Mouse (Mus musculus) C2C12 (cell line): ENCODE measurements around the gene Mpzl2. TPM values are rescaled to one million over a fixed set of nuclear protein-coding genes. Genes with fewer than 3 reads are reported as not detected.

ENCODE experiments used
- H3K27me3 ChIP-seq: one replicate; pipeline ENCODE4 v1.6.1; 2011; ENCODE audit not compliant: control insufficient read depth, insufficient read depth, insufficient read length
- H3K36me3 ChIP-seq: one replicate; pipeline ENCODE4 v1.6.1; 2011; ENCODE audit not compliant: control insufficient read depth, insufficient read depth
- H3K4me3 ChIP-seq: one replicate; pipeline ENCODE4 v1.5.1; 2011; ENCODE audit warnings: mild to moderate bottlenecking, control low read depth; ENCODE audit not compliant: poor library complexity, insufficient read depth, severe bottlenecking
- H3K79me2 ChIP-seq: one replicate; pipeline ENCODE4 v1.6.1; 2011; ENCODE audit not compliant: control insufficient read depth, insufficient read depth
- H3K79me3 ChIP-seq: one replicate; pipeline ENCODE4 v1.6.1; 2011; ENCODE audit warnings: low read depth, control low read depth
- H3ac ChIP-seq: one replicate; pipeline ENCODE3; 2011; ENCODE audit warnings: low read depth; ENCODE audit not compliant: control insufficient read depth, insufficient read length
- CEBPB ChIP-seq: IDR thresholded peaks from one replicate; pipeline ENCODE4 v1.6.1; 2011; ENCODE audit warnings: low read depth, mild to moderate bottlenecking, control low read depth, moderate library complexity
- CTCF ChIP-seq: IDR thresholded peaks from one replicate; pipeline ENCODE4 v1.5.1; 2011; ENCODE audit not compliant: control insufficient read depth, insufficient read depth, insufficient read length
- FOSL1 ChIP-seq: IDR thresholded peaks from one replicate; pipeline ENCODE4 v1.8.0; 2011; ENCODE audit warnings: mild to moderate bottlenecking, low read length; ENCODE audit not compliant: poor library complexity, insufficient read depth, severe bottlenecking
- MAX ChIP-seq: IDR thresholded peaks from one replicate; pipeline ENCODE4 v1.6.1; 2011; ENCODE audit warnings: mild to moderate bottlenecking, control low read depth
- MYOD1 ChIP-seq: IDR thresholded peaks from one replicate; pipeline ENCODE4 v1.6.1; 2011; ENCODE audit warnings: low read depth; ENCODE audit not compliant: control insufficient read depth, insufficient read length
- MYOG ChIP-seq: IDR thresholded peaks from one replicate; pipeline ENCODE4 v1.6.1; 2011; ENCODE audit not compliant: control insufficient read depth, insufficient read length; ENCODE audit errors: extremely low read depth
- USF1 ChIP-seq: IDR thresholded peaks from one replicate; pipeline ENCODE4 v1.6.1; 2011; ENCODE audit warnings: low read depth, mild to moderate bottlenecking, control low read depth, moderate library complexity
- polyA plus RNA-seq: library from polyadenylated mRNA; unstranded; fragments of >200 nt; fragmentation: generic; extraction: Trizol; gene quantifications from one replicate; pipeline ENCODE4 v1.2.1, GENCODE M21; 2012; ENCODE audit warnings: missing spikeins

The Mpzl2 gene
- polyA plus RNA-seq, 1 experiment = not detected

GRCm38 (mm10) chr9:45097877-45098276, 58.3 kb downstream of the Mpzl2 start:
- no peak for TF ChIP-seq USF1
- no peak overlapping the region for H3ac ChIP-seq
- peaks cover 56% of the 10 kb centered on the region for H3K27me3 ChIP-seq
- H3K79me2 ChIP-seq = no peaks in the 10 kb centered on the region
- no peak overlapping the region for H3K4me3 ChIP-seq
- no peaks in the 10 kb centered on the region for H3K36me3 ChIP-seq
- H3K79me3 ChIP-seq = no peaks in the 10 kb centered on the region

DNA sequence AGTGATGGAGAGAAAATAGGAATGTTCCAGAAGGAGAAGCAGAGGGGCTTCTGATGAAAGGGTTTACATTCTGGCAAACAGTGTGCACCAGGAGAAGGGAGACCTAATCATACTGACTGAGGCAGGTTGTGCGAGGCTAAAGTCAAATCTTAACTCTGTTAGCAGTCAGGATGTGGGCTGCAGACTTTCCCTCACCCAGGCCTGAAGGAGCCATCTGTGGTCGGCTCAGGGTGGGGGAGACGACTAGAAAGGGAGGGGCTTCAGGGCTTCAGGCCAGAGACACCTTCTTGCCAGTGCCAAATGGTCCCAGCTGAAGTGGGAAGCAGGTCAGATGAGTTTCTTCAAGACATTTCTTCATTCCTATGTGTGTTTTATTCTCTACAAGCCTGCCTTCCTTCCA, 58.8 kb downstream of the Mpzl2 start:
- Histone ChIP-seq H3K36me3 (no peaks in the 10 kb centered on the region), H3K27me3 (peaks cover 57% of the 10 kb centered on the region), H3ac (no peak overlapping the region), H3K79me3 (no peaks in the 10 kb centered on the region), H3K4me3 (no peak overlapping the region), H3K79me2 (no peaks in the 10 kb centered on the region)
- TF ChIP-seq USF1 (no peak), MYOG (no peak), CEBPB (no peak), CTCF (no peak), FOSL1 (no peak), MAX (no peak), MYOD1 (no peak)

DNA sequence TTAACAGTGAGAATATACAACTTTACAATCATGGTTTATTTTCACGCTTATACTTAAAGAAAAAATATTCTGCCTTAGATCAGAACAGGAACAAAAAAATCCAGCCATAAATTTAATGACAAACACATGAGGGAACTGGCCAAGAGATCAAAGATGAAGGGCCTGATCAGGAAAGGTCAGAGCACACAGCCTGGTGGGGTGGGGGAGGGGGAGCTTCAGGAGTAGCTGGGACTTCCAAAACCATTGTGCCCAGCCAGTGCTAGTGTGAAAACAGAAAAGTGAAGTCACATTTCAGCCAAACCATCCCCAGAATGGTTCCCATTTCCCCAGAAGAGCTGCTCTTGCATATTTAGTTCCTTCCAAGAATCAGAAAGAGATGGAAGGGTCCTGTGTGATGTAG, 62.9 kb downstream of the Mpzl2 start:
- H3K4me3 ChIP-seq = no peak overlapping the region
- no peaks in the 10 kb centered on the region for H3K36me3 ChIP-seq
- no peak overlapping the region for H3ac ChIP-seq
- no peak for TF ChIP-seq USF1
- no peak for TF ChIP-seq MAX
- TF ChIP-seq FOSL1 = no peak
- TF ChIP-seq MYOD1 = no peak
- no peak for TF ChIP-seq MYOG
- TF ChIP-seq CTCF = no peak
- no peak for TF ChIP-seq CEBPB
- no peaks in the 10 kb centered on the region for H3K79me3 ChIP-seq
- H3K79me2 ChIP-seq = no peaks in the 10 kb centered on the region
- H3K27me3 ChIP-seq = peaks cover 46% of the 10 kb centered on the region

DNA sequence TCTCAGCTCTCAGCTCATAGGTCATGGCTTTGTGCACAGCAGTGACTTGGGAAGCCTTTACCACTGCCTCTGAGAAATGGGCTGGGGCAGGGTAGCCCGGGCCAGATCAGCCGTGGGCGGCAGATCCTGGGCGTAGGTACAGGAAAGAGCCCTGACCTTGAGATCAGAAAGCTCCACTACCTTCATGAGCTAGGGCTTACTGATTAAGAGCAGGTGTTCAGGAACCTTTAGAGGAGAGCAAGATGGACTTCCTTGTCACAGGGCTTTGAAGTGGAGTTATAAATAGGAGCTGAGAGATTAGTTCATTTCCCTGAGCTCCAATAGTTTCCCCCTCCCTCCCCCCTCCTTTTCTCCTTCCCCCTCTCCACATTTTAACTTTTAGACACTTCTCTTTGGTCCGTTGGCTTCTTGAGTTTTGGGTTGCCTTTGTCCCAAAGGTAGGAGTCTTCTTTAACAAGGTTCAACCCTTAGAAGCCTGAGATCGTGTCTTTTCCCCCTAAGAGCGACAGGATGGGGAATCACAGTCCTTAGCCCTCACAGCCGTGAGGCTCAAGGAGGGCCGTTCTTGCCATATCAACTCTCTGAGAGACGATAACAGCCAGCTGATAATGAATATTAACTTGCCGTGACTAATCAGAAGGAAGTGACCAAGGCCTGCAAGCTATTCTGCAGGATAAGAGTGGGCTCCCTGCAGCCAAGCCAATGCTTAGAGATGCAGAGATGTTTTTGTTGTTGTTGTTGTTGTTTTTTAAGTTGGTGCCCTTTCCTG, 63.8 kb downstream of the Mpzl2 start:
- no peak overlapping the region for H3K4me3 ChIP-seq
- no peaks in the 10 kb centered on the region for H3K79me2 ChIP-seq
- no peak overlapping the region for H3ac ChIP-seq
- H3K36me3 ChIP-seq = no peaks in the 10 kb centered on the region
- peaks cover 41% of the 10 kb centered on the region for H3K27me3 ChIP-seq
- TF ChIP-seq CEBPB (no peak), MYOD1 (no peak), MYOG (no peak), FOSL1 (no peak), CTCF (no peak), USF1 (no peak)
- no peaks in the 10 kb centered on the region for H3K79me3 ChIP-seq

Other genes with a start within 250 kb of the Mpzl2 start
- 0.46 TPM for gene Tmem25, start 240.5 kb upstream of the Mpzl2 start, polyA plus RNA-seq
- not detected for gene Ttc36, start 236.7 kb upstream of the Mpzl2 start, polyA plus RNA-seq
- gene Kmt2a, start 158.5 kb upstream of the Mpzl2 start, polyA plus RNA-seq = 5.6 TPM
- gene Atp5l, start 119.1 kb upstream of the Mpzl2 start, polyA plus RNA-seq = 734 TPM
- 13.7 TPM for gene Ube4a, start 74.2 kb upstream of the Mpzl2 start, polyA plus RNA-seq
- not detected for gene Cd3g, start 59.4 kb upstream of the Mpzl2 start, polyA plus RNA-seq
- gene Cd3d, start 58.0 kb upstream of the Mpzl2 start, polyA plus RNA-seq = not detected
- gene Cd3e, start 30.2 kb upstream of the Mpzl2 start, polyA plus RNA-seq = not detected
- gene Mpzl3, start 15.4 kb downstream of the Mpzl2 start, polyA plus RNA-seq = 0.35 TPM
- gene Jaml, start 39.4 kb downstream of the Mpzl2 start, polyA plus RNA-seq = not detected
- gene Scn2b, start 78.0 kb downstream of the Mpzl2 start, polyA plus RNA-seq = not detected
- gene Scn4b, start 98.6 kb downstream of the Mpzl2 start, polyA plus RNA-seq = 0.01 TPM
- gene BC049352, start 142.2 kb downstream of the Mpzl2 start, polyA plus RNA-seq = not detected
- not detected for gene Tmprss4, start 164.3 kb downstream of the Mpzl2 start, polyA plus RNA-seq
- not detected for gene Il10ra, start 229.3 kb downstream of the Mpzl2 start, polyA plus RNA-seq